24 mouse cellular contexts compared by ENCODE assay signal in the genomic region with DNA sequence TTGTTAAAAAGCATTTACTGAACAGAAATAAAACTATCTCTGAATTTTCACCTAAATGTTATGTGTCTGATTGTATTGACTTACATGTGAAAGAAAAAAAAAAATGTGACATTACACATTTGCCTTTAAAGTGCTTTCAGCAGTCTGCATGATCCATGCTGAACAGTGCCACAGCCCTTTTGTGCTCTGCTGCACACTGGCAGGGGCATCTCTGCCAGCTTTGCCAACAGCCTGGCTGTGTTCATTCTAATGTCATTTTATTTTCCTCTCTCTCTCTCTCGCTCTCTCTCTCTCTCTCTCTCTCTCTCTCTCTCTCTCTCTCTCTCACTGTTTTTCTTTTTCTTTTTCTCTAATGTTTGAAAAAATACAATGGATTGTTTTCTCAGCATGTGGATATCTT. TPM values are rescaled to one million over a fixed set of nuclear protein-coding genes. Genes with fewer than 3 reads are reported as not detected.
A peak's percentile ranks its signal among the peaks of the same experiment; 100 is the strongest.
DNase-seq lines count a peak whose midpoint lies in the region; ATAC-seq and TF ChIP-seq lines count a peak whose summit lies in the region.
"Had no signal": no experiment of that assay in that cellular context is flagged by ENCODE, and none has a peak within 500 bp of the region (broad histone marks: within the 10 kb centered on the region; RNA-seq: fewer than 3 reads in every experiment).

No protein-coding gene starts in this region.

- H3K27me3 ChIP-seq in hindbrain, postnatal 0 days (ENCODE audit: insufficient read depth, low read length) = no peaks in the 10 kb centered on the region
- H3K27me3 ChIP-seq in hindbrain, embryonic 10.5 days (ENCODE audit: insufficient read depth, poor library complexity, severe bottlenecking) = no peaks in the 10 kb centered on the region
- no peaks in the 10 kb centered on the region for H3K27me3 ChIP-seq in midbrain, embryonic 14.5 days (ENCODE audit: control insufficient read depth, insufficient read depth, low read length)
- no peaks in the 10 kb centered on the region for H3K27me3 ChIP-seq in midbrain, embryonic 10.5 days (ENCODE audit: low read depth, poor library complexity, severe bottlenecking)
- H3K27me3 ChIP-seq: forebrain, embryonic 13.5 days; hindbrain, embryonic 13.5 days had no signal

- no peak overlapping the region for H3K4me2 ChIP-seq in hindbrain, postnatal 0 days (ENCODE audit: low read depth, low read length)
- no peak overlapping the region for H3K4me2 ChIP-seq in midbrain, embryonic 14.5 days (ENCODE audit: low read length)
- H3K4me2 ChIP-seq: forebrain, embryonic 13.5 days; heart, embryonic 11.5 days; hindbrain, embryonic 13.5 days had no signal

- no peaks in the 10 kb centered on the region for H3K9me3 ChIP-seq in hindbrain, postnatal 0 days (ENCODE audit: low read length)
- no peaks in the 10 kb centered on the region for H3K9me3 ChIP-seq in hindbrain, embryonic 10.5 days
- no peaks in the 10 kb centered on the region for H3K9me3 ChIP-seq in midbrain, embryonic 14.5 days (ENCODE audit: control insufficient read depth, low read length)
- no peaks in the 10 kb centered on the region for H3K9me3 ChIP-seq in midbrain, embryonic 10.5 days (replicated peaks)
- H3K9me3 ChIP-seq: forebrain, embryonic 10.5 days; forebrain, embryonic 13.5 days; hindbrain, embryonic 13.5 days had no signal

- H3K9ac ChIP-seq in hindbrain, postnatal 0 days (replicated peaks; ENCODE audit: low read length) = no peak overlapping the region
- H3K9ac ChIP-seq in midbrain, embryonic 14.5 days (replicated peaks; ENCODE audit: low read length) = no peak overlapping the region
- H3K9ac ChIP-seq: forebrain, embryonic 13.5 days; hindbrain, embryonic 13.5 days had no signal

- no peaks in the 10 kb centered on the region for H3K36me3 ChIP-seq in hindbrain, postnatal 0 days (ENCODE audit: insufficient read depth, low read length)
- no peaks in the 10 kb centered on the region for H3K36me3 ChIP-seq in hindbrain, embryonic 10.5 days
- no peaks in the 10 kb centered on the region for H3K36me3 ChIP-seq in midbrain, embryonic 14.5 days (ENCODE audit: control insufficient read depth, insufficient read depth, low read length)
- H3K36me3 ChIP-seq in midbrain, embryonic 10.5 days = no peaks in the 10 kb centered on the region
- H3K36me3 ChIP-seq: forebrain, embryonic 10.5 days; hindbrain, embryonic 13.5 days had no signal

- no peak for TF ChIP-seq CTCF in hindbrain, postnatal 0 days (IDR thresholded peaks at IDR 0.05; ENCODE audit: low read depth)

- DNase-seq in adrenal gland, postnatal 10 days = peak; percentile 6
- no peak for DNase-seq in adrenal gland, adult 18-20 months (ENCODE audit: low spot score in 2 of 2)
- DNase-seq in cerebellum, postnatal 14 days = peak; percentile 65 to 66
- no peak for DNase-seq in cerebellum, adult 11-12 months
- peak; percentile 34 for DNase-seq in hindbrain, postnatal 0 days (ENCODE audit: low spot score)
- no peak for DNase-seq in hindbrain, embryonic 10.5 days (ENCODE audit: low spot score)
- peak; percentile 23 for DNase-seq in midbrain, embryonic 14.5 days
- no peak for DNase-seq in midbrain, embryonic 10.5 days (ENCODE audit: low spot score)
- DNase-seq: cerebellum, adult 11 months; cerebellum, adult 8-10 months; cerebellum, postnatal 36 days; gastrocnemius, adult 2 months; gastrocnemius, postnatal 14 days; heart, adult 11 months; kidney, adult 18-20 months had no signal

- no peak overlapping the region for H3K4me3 ChIP-seq in hindbrain, postnatal 0 days (ENCODE audit: low read length)
- H3K4me3 ChIP-seq in hindbrain, embryonic 10.5 days = no peak overlapping the region
- no peak overlapping the region for H3K4me3 ChIP-seq in midbrain, embryonic 14.5 days (replicated peaks; ENCODE audit: low read depth, low read length)
- H3K4me3 ChIP-seq in midbrain, embryonic 10.5 days = no peak overlapping the region
- H3K4me3 ChIP-seq: forebrain, embryonic 10.5 days; forebrain, embryonic 13.5 days; gastrocnemius, adult 2 months; hindbrain, embryonic 13.5 days had no signal

- H3K4me1 ChIP-seq in hindbrain, postnatal 0 days (ENCODE audit: insufficient read depth, low read length) = no peaks in the 10 kb centered on the region
- H3K4me1 ChIP-seq in hindbrain, embryonic 10.5 days (replicated peaks) = no peaks in the 10 kb centered on the region
- H3K4me1 ChIP-seq in midbrain, embryonic 14.5 days (ENCODE audit: control insufficient read depth, insufficient read depth, low read length) = no peaks in the 10 kb centered on the region
- no peaks in the 10 kb centered on the region for H3K4me1 ChIP-seq in midbrain, embryonic 10.5 days
- H3K4me1 ChIP-seq: forebrain, embryonic 10.5 days; forebrain, embryonic 13.5 days; hindbrain, embryonic 13.5 days had no signal

- no peak overlapping the region for H3K27ac ChIP-seq in hindbrain, postnatal 0 days
- no peak overlapping the region for H3K27ac ChIP-seq in hindbrain, embryonic 10.5 days
- no peak overlapping the region for H3K27ac ChIP-seq in midbrain, embryonic 14.5 days (replicated peaks; ENCODE audit: low read depth, low read length)
- no peak overlapping the region for H3K27ac ChIP-seq in midbrain, embryonic 10.5 days (replicated peaks)
- H3K27ac ChIP-seq: forebrain, embryonic 10.5 days; forebrain, embryonic 13.5 days; gastrocnemius, adult 2 months; hindbrain, embryonic 13.5 days had no signal

- no peak for ATAC-seq in hindbrain, postnatal 0 days
- no peak for ATAC-seq in midbrain, embryonic 14.5 days (ENCODE audit: low FRiP score, low TSS enrichment)
- ATAC-seq: activated CD4-positive, CD25-positive, alpha-beta regulatory T cell, adult 4 months; forebrain, embryonic 13.5 days; hindbrain, embryonic 16.5 days; inflammation-experienced regulatory T-cells, adult 6 months; intestine, embryonic 16.5 days had no signal

- WGBS in hindbrain, postnatal 0 days = no CpG with 5 or more reads among the region's 1 CpGs
- 73% methylated on average over 1 of the region's 1 CpGs for WGBS in hindbrain, embryonic 10.5 days
- 91% methylated on average over 1 of the region's 1 CpGs for WGBS in midbrain, embryonic 14.5 days
- WGBS in midbrain, embryonic 10.5 days = 57% methylated on average over 1 of the region's 1 CpGs

RNA-seq across cellular contexts. Expression of a gene that starts 27.4 kb away (rescaled TPM):
- total RNA-seq in adrenal gland, postnatal 10 days (2021) = 1 to 10 TPM; 3.1 to 4.0 TPM
- 1 to 10 TPM; 3.5 to 4.4 TPM for total RNA-seq in adrenal gland, adult 18-20 months (2021)
- total RNA-seq in hindbrain, postnatal 0 days (2014; rRNA removed) = 48.7 and 52.0 TPM in 2 replicates
- polyA plus RNA-seq in hindbrain, postnatal 0 days (2015; fragmentation: Nextera tagmentation; extraction: Ambion mirVana) = 39.0 and 41.5 TPM in 2 replicates
- polyA plus RNA-seq in hindbrain, embryonic 10.5 days (2016; fragmentation: Nextera tagmentation; extraction: Ambion mirVana) = 0.73 and 3.1 TPM in 2 replicates
- 29.9 and 31.3 TPM in 2 replicates for polyA plus RNA-seq in midbrain, embryonic 14.5 days (2014; fragmentation: Nextera tagmentation; extraction: Ambion mirVana)
- polyA plus RNA-seq in midbrain, embryonic 10.5 days (2016; fragmentation: Nextera tagmentation; extraction: Ambion mirVana) = 1.0 and 2.0 TPM in 2 replicates
- total RNA-seq: hematopoietic stem cell, adult 5-6 weeks had no signal

Comparison
In these comparisons a context has a peak if more than half of its experiments do, and no peak if none do; other contexts are left out.
1. DNase-seq: peak in adrenal gland, postnatal 10 days (single experiment), cerebellum, postnatal 14 days (2 of 2), hindbrain, postnatal 0 days (single experiment) and midbrain, embryonic 14.5 days (single experiment); none in adrenal gland, adult 18-20 months (0 of 2), cerebellum, adult 11-12 months (single experiment), hindbrain, embryonic 10.5 days (single experiment) and midbrain, embryonic 10.5 days (single experiment).